Mouse (Mus musculus): ENCODE measurements around the gene Fbxl17. TPM values are rescaled to one million over a fixed set of nuclear protein-coding genes. Genes with fewer than 3 reads are reported as not detected.

Fbxl17 gene
- total and polyA plus RNA-seq, 3 experiments: 8.2 to 9.9 (median 8.8) TPM

DNA sequence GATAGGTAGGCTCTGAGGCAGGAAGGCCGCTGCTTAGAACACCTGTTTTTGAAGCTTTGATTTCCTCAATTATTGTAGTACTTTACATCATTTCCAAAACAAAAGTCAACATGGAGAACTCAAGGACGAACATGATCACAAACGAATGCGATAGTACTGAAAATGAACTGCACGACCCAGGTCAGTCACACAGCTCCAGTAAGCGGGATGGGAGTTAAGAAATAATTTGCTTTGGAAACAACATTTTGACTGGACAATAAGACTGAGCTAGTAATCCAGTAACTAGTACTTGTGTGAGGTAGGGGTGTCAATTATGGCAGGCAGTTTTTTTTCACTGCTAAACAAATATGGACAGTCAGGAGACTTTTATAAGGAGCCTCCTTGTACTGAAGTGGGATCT, 414.6 kb downstream of the Fbxl17 start:
- ATAC-seq (ENCODE audit: extremely low read depth, insufficient number of reproducible peaks, low FRiP score, poor library complexity, severe bottlenecking): no peak

GRCm38 (mm10) chr17:63079087-63079486, 420.7 kb downstream of the Fbxl17 start:
- H3K4me3 ChIP-seq (ENCODE audit: low read depth, low read length): no peak overlapping the region
- peaks cover 15% of the 10 kb centered on the region for H3K36me3 ChIP-seq (replicated peaks)
- ATAC-seq (ENCODE audit: extremely low read depth, insufficient number of reproducible peaks, low FRiP score, poor library complexity, severe bottlenecking): no peak
- H3K9me3 ChIP-seq (replicated peaks): no peaks in the 10 kb centered on the region
- no peak for TF ChIP-seq CTCF (IDR thresholded peaks at IDR 0.05; ENCODE audit: low read depth, low read length)
- TF ChIP-seq TAL1 (conservative IDR thresholded peaks at IDR 0.05; ENCODE audit: low read depth, low read length): no peak
- TF ChIP-seq GATA2 (IDR thresholded peaks at IDR 0.05; ENCODE audit: borderline replicate concordance, low read depth, low read length): no peak
- no peak for TF ChIP-seq POLR2AphosphoS5 (IDR thresholded peaks at IDR 0.05; ENCODE audit: insufficient replicate concordance, low read depth, low read length)
- TF ChIP-seq GATA1 (IDR thresholded peaks at IDR 0.05; ENCODE audit: borderline replicate concordance, low read length): no peak
- DNase-seq (ENCODE audit: low spot score): no peak
- no peaks in the 10 kb centered on the region for H3K27me3 ChIP-seq (ENCODE audit: insufficient read depth, low read length)
- no peaks in the 10 kb centered on the region for H3K4me1 ChIP-seq (ENCODE audit: insufficient read depth, low read depth, low read length)

More for the DNA sequence above, 414.6 kb downstream of the Fbxl17 start:
- Histone ChIP-seq H3K4me3 (ENCODE audit: low read depth, low read length) (no peak overlapping the region), H3K4me1 (ENCODE audit: insufficient read depth, low read depth, low read length) (no peaks in the 10 kb centered on the region), H3K36me3 (replicated peaks) (peaks cover 2% of the 10 kb centered on the region), H3K9me3 (replicated peaks) (no peaks in the 10 kb centered on the region), H3K27me3 (ENCODE audit: insufficient read depth, low read length) (no peaks in the 10 kb centered on the region)
- DNase-seq (ENCODE audit: low spot score): no peak
- TF ChIP-seq TAL1 (conservative IDR thresholded peaks at IDR 0.05; ENCODE audit: low read depth, low read length) (no peak), POLR2AphosphoS5 (IDR thresholded peaks at IDR 0.05; ENCODE audit: insufficient replicate concordance, low read depth, low read length) (no peak), GATA2 (IDR thresholded peaks at IDR 0.05; ENCODE audit: borderline replicate concordance, low read depth, low read length) (no peak), GATA1 (IDR thresholded peaks at IDR 0.05; ENCODE audit: borderline replicate concordance, low read length) (no peak), CTCF (IDR thresholded peaks at IDR 0.05; ENCODE audit: low read depth, low read length) (no peak)

DNA sequence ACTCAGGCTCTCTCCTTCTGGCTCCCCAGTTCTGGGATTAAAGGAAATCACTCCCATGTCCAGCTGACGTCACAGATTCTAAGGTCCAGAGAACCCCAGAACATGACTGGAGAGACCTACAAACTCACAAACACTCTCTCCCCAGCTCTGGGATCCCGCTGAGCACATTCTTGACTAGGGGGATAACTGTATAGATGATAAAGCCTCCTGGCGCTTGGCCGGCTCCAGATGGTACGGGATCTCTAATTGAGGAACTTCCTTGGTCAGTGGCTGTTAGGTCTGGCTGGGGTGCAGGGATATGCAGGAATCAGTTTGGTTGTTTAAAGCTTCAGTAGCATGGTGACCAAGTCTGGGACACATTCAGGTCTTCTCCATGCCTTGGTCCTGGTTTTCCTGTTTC, 422.3 kb downstream of the Fbxl17 start:
- no peaks in the 10 kb centered on the region for H3K27me3 ChIP-seq (ENCODE audit: insufficient read depth, low read length)
- H3K4me3 ChIP-seq (ENCODE audit: low read depth, low read length): no peak overlapping the region
- no peaks in the 10 kb centered on the region for H3K4me1 ChIP-seq (ENCODE audit: insufficient read depth, low read depth, low read length)
- H3K9me3 ChIP-seq (replicated peaks): no peaks in the 10 kb centered on the region
- TF ChIP-seq GATA2 (IDR thresholded peaks at IDR 0.05; ENCODE audit: borderline replicate concordance, low read depth, low read length) (no peak), GATA1 (IDR thresholded peaks at IDR 0.05; ENCODE audit: borderline replicate concordance, low read length) (no peak), TAL1 (conservative IDR thresholded peaks at IDR 0.05; ENCODE audit: low read depth, low read length) (no peak), CTCF (IDR thresholded peaks at IDR 0.05; ENCODE audit: low read depth, low read length) (no peak), POLR2AphosphoS5 (IDR thresholded peaks at IDR 0.05; ENCODE audit: insufficient replicate concordance, low read depth, low read length) (no peak)
- DNase-seq (ENCODE audit: low spot score) (no peak), ATAC-seq (ENCODE audit: extremely low read depth, insufficient number of reproducible peaks, low FRiP score, poor library complexity, severe bottlenecking) (no peak)
- peaks cover 15% of the 10 kb centered on the region for H3K36me3 ChIP-seq (replicated peaks)

- no peak for ATAC-seq (ENCODE audit: extremely low read depth, insufficient number of reproducible peaks, low FRiP score, poor library complexity, severe bottlenecking)
- Histone ChIP-seq H3K9me3 (replicated peaks) (no peaks in the 10 kb centered on the region), H3K36me3 (replicated peaks) (peaks cover 15% of the 10 kb centered on the region), H3K27me3 (ENCODE audit: insufficient read depth, low read length) (no peaks in the 10 kb centered on the region), H3K4me1 (ENCODE audit: insufficient read depth, low read depth, low read length) (no peaks in the 10 kb centered on the region), H3K4me3 (ENCODE audit: low read depth, low read length) (no peak overlapping the region)
- no peak for TF ChIP-seq GATA2 (IDR thresholded peaks at IDR 0.05; ENCODE audit: borderline replicate concordance, low read depth, low read length)
- TF ChIP-seq GATA1 (IDR thresholded peaks at IDR 0.05; ENCODE audit: borderline replicate concordance, low read length): no peak
- TF ChIP-seq POLR2AphosphoS5 (IDR thresholded peaks at IDR 0.05; ENCODE audit: insufficient replicate concordance, low read depth, low read length): no peak
- TF ChIP-seq CTCF (IDR thresholded peaks at IDR 0.05; ENCODE audit: low read depth, low read length): no peak
- no peak for TF ChIP-seq TAL1 (conservative IDR thresholded peaks at IDR 0.05; ENCODE audit: low read depth, low read length)
- DNase-seq (ENCODE audit: low spot score): no peak
Observed at GRCm38 (mm10) chr17:63076661-63077060, 423.2 kb downstream of the Fbxl17 start.

- Histone ChIP-seq H3K27me3 (ENCODE audit: insufficient read depth, low read length) (no peaks in the 10 kb centered on the region), H3K36me3 (replicated peaks) (peaks cover 15% of the 10 kb centered on the region), H3K9me3 (replicated peaks) (no peaks in the 10 kb centered on the region), H3K4me1 (ENCODE audit: insufficient read depth, low read depth, low read length) (no peaks in the 10 kb centered on the region), H3K4me3 (ENCODE audit: low read depth, low read length) (no peak overlapping the region)
- ATAC-seq (ENCODE audit: extremely low read depth, insufficient number of reproducible peaks, low FRiP score, poor library complexity, severe bottlenecking) (no peak), DNase-seq (ENCODE audit: low spot score) (no peak)
- TF ChIP-seq GATA2 (IDR thresholded peaks at IDR 0.05; ENCODE audit: borderline replicate concordance, low read depth, low read length) (no peak), POLR2AphosphoS5 (IDR thresholded peaks at IDR 0.05; ENCODE audit: insufficient replicate concordance, low read depth, low read length) (no peak), CTCF (IDR thresholded peaks at IDR 0.05; ENCODE audit: low read depth, low read length) (no peak)
Observed at GRCm38 (mm10) chr17:63076037-63076426, 423.8 kb downstream of the Fbxl17 start.

- no peak for TF ChIP-seq CTCF (IDR thresholded peaks at IDR 0.05; ENCODE audit: low read depth, low read length)
- TF ChIP-seq POLR2AphosphoS5 (IDR thresholded peaks at IDR 0.05; ENCODE audit: insufficient replicate concordance, low read depth, low read length): no peak
- no peak for TF ChIP-seq GATA1 (IDR thresholded peaks at IDR 0.05; ENCODE audit: borderline replicate concordance, low read length)
- TF ChIP-seq GATA2 (IDR thresholded peaks at IDR 0.05; ENCODE audit: borderline replicate concordance, low read depth, low read length): no peak
- TF ChIP-seq TAL1 (conservative IDR thresholded peaks at IDR 0.05; ENCODE audit: low read depth, low read length): no peak
- ATAC-seq (ENCODE audit: extremely low read depth, insufficient number of reproducible peaks, low FRiP score, poor library complexity, severe bottlenecking): no peak
- no peaks in the 10 kb centered on the region for H3K4me1 ChIP-seq (ENCODE audit: insufficient read depth, low read depth, low read length)
- no peaks in the 10 kb centered on the region for H3K9me3 ChIP-seq (replicated peaks)
- no peak for DNase-seq (ENCODE audit: low spot score)
- no peak overlapping the region for H3K4me3 ChIP-seq (ENCODE audit: low read depth, low read length)
- H3K36me3 ChIP-seq (replicated peaks): peaks cover 15% of the 10 kb centered on the region
- no peaks in the 10 kb centered on the region for H3K27me3 ChIP-seq (ENCODE audit: insufficient read depth, low read length)
Observed at GRCm38 (mm10) chr17:63075091-63076036, 424.5 kb downstream of the Fbxl17 start.
